Mouse (Mus musculus) embryonic facial prominence, embryonic 13.5 days (tissue): ENCODE results near the gene Wnt10a. TPM values are rescaled to one million over a fixed set of nuclear protein-coding genes. Genes with fewer than 3 reads are reported as not detected.

Experiments
- polyA plus RNA-seq: library from polyadenylated mRNA; unstranded; fragments of >200 nt; fragmentation: Nextera tagmentation; extraction: Ambion mirVana; gene quantifications from 2 replicates; pipeline ENCODE4 v1.2.1, GENCODE M21; 2015

The Wnt10a gene
- polyA plus RNA-seq, 1 experiment from 2014 or later = 6.9 TPM

Other genes with a start within 250 kb of the Wnt10a start
- 0.95 and 1.4 TPM in 2 replicates for gene Plcd4, start 248.6 kb upstream of the Wnt10a start, polyA plus RNA-seq
- 37.2 and 38.0 TPM in 2 replicates for gene Usp37, start 247.2 kb upstream of the Wnt10a start, polyA plus RNA-seq
- gene Zfp142, start 203.3 kb upstream of the Wnt10a start, polyA plus RNA-seq = 9.3 and 9.4 TPM in 2 replicates
- gene Bcs1l, start 203.2 kb upstream of the Wnt10a start, polyA plus RNA-seq = 18.0 and 18.9 TPM in 2 replicates
- 39.5 and 41.8 TPM in 2 replicates for gene Rnf25, start 190.1 kb upstream of the Wnt10a start, polyA plus RNA-seq
- 9.4 and 10.0 TPM in 2 replicates for gene Stk36, start 190.1 kb upstream of the Wnt10a start, polyA plus RNA-seq
- 12.9 and 17.6 TPM in 2 replicates for gene Ttll4, start 129.8 kb upstream of the Wnt10a start, polyA plus RNA-seq
- 15.3 and 19.0 TPM in 2 replicates for gene Cyp27a1, start 77.9 kb upstream of the Wnt10a start, polyA plus RNA-seq
- gene Prkag3, start 42.3 kb upstream of the Wnt10a start, polyA plus RNA-seq = 0.25 and 0.35 TPM in 2 replicates
- 49.1 and 55.5 TPM in 2 replicates for gene Wnt6, start 19.6 kb upstream of the Wnt10a start, polyA plus RNA-seq
- gene Cdk5r2, start 63.4 kb downstream of the Wnt10a start, polyA plus RNA-seq = 0.10 and 0.14 TPM in 2 replicates
- not detected in 2 replicates for gene Fev, start 93.9 kb downstream of the Wnt10a start, polyA plus RNA-seq
- not detected in 2 replicates for gene Cryba2, start 101.6 kb downstream of the Wnt10a start, polyA plus RNA-seq
- gene Cfap65, start 144.1 kb downstream of the Wnt10a start, polyA plus RNA-seq = 0.07 TPM in 1 of 2 replicates, not detected in the other
- gene Ihh, start 160.2 kb downstream of the Wnt10a start, polyA plus RNA-seq = 0.83 and 0.89 TPM in 2 replicates